Mouse (Mus musculus) heart, embryonic 15.5 days (tissue): ENCODE results near the gene Mfrp. TPM values are rescaled to one million over a fixed set of nuclear protein-coding genes. Genes with fewer than 3 reads are reported as not detected.

ENCODE experiments used
- polyA plus RNA-seq: library from polyadenylated mRNA; unstranded; fragments of >200 nt; fragmentation: Nextera tagmentation; extraction: Ambion mirVana; gene quantifications from 2 replicates; pipeline ENCODE4 v1.2.1, GENCODE M21; 2015

The Mfrp gene
- polyA plus RNA-seq, 1 experiment from 2014 or later: not detected

Other genes starting within 250 kb of the Mfrp start
- gene Thy1, start 58.3 kb upstream of the Mfrp start, polyA plus RNA-seq: 2.2 and 10.6 TPM in 2 replicates
- 69.9 and 74.9 TPM in 2 replicates for gene Usp2, start 34.7 kb upstream of the Mfrp start, polyA plus RNA-seq
- 3.8 TPM in 2 replicates for gene C1qtnf5, start 5.5 kb downstream of the Mfrp start, polyA plus RNA-seq
- 0.05 and 0.13 TPM in 2 replicates for gene Gm49380, start 11.8 kb downstream of the Mfrp start, polyA plus RNA-seq
- 28.7 and 39.9 TPM in 2 replicates for gene Rnf26, start 11.8 kb downstream of the Mfrp start, polyA plus RNA-seq
- gene Mcam, start 32.7 kb downstream of the Mfrp start, polyA plus RNA-seq: 93.4 and 102 TPM in 2 replicates
- gene Cbl, start 132.3 kb downstream of the Mfrp start, polyA plus RNA-seq: 10.7 and 14.8 TPM in 2 replicates
- 0.28 and 0.52 TPM in 2 replicates for gene Ccdc153, start 138.9 kb downstream of the Mfrp start, polyA plus RNA-seq
- gene Pdzd3, start 149.7 kb downstream of the Mfrp start, polyA plus RNA-seq: 0.13 TPM in 1 of 2 replicates, not detected in the other
- gene Nlrx1, start 166.9 kb downstream of the Mfrp start, polyA plus RNA-seq: 7.3 and 9.2 TPM in 2 replicates
- 1.5 and 2.8 TPM in 2 replicates for gene Abcg4, start 186.9 kb downstream of the Mfrp start, polyA plus RNA-seq
- 15.1 and 16.0 TPM in 2 replicates for gene Hinfp, start 203.9 kb downstream of the Mfrp start, polyA plus RNA-seq
- 6.5 and 7.1 TPM in 2 replicates for gene C2cd2l, start 218.6 kb downstream of the Mfrp start, polyA plus RNA-seq
- 27.8 and 31.0 TPM in 2 replicates for gene Dpagt1, start 224.3 kb downstream of the Mfrp start, polyA plus RNA-seq
- gene H2afx, start 233.0 kb downstream of the Mfrp start, polyA plus RNA-seq: 167 and 187 TPM in 2 replicates
- 89.7 and 105 TPM in 2 replicates for gene Hmbs, start 242.5 kb downstream of the Mfrp start, polyA plus RNA-seq